Mouse (Mus musculus) spleen, adult 2 months (tissue): Measurements from ENCODE around the gene Hsf5.

Experiments used
- CTCF ChIP-seq: fragments of 200-500 bp; IDR thresholded peaks from 2 replicates; pipeline ENCODE4 v1.5.1; 2011; ENCODE audit warnings: mild to moderate bottlenecking, inconsistent platforms; ENCODE audit not compliant: insufficient read depth, insufficient read length, insufficient replicate concordance; ENCODE audit errors: extremely low read depth
- POLR2A ChIP-seq: fragments of 200-500 bp; IDR thresholded peaks from 2 replicates; pipeline ENCODE4 v1.6.1; 2011; ENCODE audit warnings: low read depth, low read length, inconsistent platforms

DNA sequence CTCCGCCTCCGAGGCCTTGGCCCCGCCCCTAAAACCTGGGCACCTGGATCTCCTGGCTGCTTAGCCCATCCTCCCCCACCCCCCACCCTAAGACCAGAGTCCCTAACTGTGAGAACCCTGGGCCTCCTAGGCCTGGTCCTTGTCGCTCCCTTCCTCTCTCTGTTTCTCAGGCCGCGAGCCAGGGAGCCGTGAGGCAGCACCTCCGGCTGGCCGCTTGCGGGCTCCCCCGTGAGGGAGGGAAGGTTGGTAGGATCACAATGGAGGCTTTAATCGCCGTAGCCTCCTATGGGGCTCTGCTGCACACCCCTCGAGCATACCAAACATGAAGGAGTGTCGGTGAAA lies 24.6 kb upstream of the Hsf5 start:
- TF ChIP-seq POLR2A: no peak
- TF ChIP-seq CTCF: peak; percentile 12; the same call in 1 of the 2 replicates
